Mouse (Mus musculus) urinary bladder, adult 2 months (tissue): ENCODE data around the gene Cdkl1. TPM values are rescaled to one million over a fixed set of nuclear protein-coding genes. Genes with fewer than 3 reads are reported as not detected.

ENCODE experiments used
- DNase-seq: peaks from one replicate; pipeline ENCODE4 v3.0.0; 2022; ENCODE audit warnings: low spot score
- polyA plus RNA-seq: library from polyadenylated mRNA; depleted of rRNA; stranded (reverse); fragments of >200 nt; gene quantifications from 2 replicates; pipeline ENCODE4 v1.2.3, GENCODE M21; 2012; rRNA removed

Cdkl1 gene
- 5.4 and 11.1 TPM in 2 replicates for polyA plus RNA-seq

DNA sequence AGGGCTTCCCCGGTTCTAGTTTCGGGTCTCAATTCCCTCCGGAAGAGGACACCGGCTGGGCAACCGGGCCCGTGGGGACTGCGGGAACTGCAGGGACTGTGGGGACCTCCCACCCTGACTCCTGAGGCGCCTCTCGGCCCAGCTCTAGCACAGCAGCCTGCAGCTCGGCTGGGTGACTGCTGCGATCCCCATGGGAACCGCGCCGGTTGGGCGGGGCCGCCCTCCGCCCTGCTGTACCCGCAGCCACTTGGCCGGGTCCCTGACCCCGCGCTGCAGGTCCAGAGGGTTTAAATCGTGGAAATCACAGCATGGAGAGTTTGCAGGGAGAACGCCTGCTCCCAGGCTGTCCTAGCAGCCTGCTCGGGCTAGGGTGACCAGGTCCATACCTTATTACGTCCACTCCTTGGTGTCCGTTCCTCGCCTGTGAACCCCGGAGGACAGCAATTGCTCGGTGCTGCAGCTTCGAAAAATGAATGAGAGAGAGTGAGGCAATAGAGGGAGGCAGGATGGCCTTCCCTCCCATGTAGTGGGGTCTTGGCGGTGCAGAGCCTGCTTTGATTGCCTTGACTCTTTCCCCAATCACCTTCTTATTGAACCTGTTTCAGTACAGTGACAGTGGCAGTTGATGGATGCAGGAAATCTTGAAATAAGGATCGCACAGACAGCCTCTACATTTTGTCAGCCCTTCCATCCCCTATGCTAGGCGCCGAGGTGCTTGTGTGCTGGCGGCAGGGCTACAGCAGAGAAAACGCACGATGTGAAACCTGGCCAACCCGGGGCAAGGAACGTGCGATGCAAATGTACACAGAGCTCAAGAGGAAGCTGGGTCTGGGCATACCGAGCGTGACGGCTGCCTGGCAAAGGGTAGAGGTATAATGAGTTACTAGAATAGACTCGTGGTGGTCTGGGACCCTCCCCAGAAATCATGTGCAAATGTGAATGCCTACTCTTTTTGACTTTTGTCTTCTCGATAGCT is at the start of gene Cdkl1:
TSS of gene Cdkl1 (minus strand) at position 738 of the 976 bp plus-strand sequence.
- peak; percentile 42 for DNase-seq

DNA sequence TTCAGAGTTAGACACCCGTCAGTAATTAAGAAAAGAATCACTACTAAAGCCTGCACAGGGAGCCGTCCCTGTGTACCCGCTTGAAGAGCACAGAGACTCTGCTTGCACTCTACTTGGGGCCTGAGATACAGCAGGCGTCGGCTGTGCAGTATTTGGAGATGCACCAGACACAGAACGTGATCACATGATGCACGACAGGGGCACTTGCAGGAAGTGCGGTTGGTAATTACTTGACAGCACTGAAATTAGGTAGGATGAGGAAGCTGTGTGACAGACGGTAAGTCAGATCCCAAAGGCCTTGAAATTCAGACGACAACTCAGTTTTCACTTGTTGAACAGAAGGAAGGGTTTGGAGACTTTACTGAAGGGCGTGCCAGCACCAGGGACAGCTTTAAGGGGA is 47.3 kb upstream of the Cdkl1 start:
- DNase-seq: no peak

- DNase-seq: no peak
Observed at GRCm38 (mm10) chr12:69833982-69834604, 43.0 kb upstream of the Cdkl1 start.

GRCm38 (mm10) chr12:69831239-69831910 is 40.3 kb upstream of the Cdkl1 start:
- DNase-seq: no peak

DNA sequence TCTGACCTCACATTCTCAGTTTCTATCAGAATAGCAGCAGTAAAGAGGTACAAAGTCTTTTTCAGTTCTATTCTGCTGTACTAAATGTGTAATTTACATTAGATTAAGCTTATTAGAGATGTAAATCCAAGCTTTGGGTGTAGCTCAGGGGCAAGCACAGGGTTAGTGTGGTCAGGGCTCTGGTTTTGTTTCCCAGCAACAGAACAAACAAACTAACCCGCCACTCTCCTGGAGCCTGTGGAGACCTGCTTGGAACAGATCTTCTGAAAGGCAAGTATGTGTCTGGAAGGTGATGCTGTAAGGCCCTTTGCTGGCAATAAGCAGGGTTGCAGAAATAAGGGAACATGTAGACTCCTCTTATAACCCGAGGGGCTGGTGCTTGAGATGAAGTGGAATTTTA is 37.1 kb upstream of the Cdkl1 start:
- DNase-seq: no peak

DNA sequence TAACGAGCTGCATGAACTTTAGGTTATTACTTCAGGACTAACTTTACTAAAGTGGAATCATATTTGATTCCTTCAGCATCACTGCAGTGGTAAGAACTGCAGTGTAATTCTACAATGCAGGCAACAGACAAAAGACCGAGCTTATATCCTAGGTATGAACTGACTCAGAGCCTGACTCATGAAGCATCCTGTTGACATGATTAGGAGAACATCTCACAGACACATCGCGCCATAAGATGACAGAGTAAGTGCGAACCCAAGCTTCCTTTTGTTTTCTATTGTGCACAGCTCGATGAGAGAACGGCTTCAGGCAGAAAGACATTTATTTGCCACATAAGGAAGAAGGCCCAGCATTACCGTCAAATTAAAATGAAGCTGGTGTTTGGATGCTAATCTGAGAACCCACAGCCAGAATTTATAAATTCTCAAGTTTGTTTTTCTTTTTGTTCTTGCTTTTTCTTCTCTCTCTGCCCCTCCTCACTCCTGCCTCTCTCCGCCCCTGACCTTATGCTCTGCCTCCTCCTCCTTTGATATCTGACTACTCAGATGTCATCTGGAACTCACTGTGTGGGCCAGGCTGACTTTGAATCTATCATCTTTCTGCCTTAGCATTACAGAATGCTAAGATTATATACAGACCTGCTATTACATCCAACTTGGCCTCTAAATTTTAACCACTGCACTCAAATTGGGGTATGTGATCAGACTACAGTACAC is 34.0 kb upstream of the Cdkl1 start:
- no peak for DNase-seq

DNA sequence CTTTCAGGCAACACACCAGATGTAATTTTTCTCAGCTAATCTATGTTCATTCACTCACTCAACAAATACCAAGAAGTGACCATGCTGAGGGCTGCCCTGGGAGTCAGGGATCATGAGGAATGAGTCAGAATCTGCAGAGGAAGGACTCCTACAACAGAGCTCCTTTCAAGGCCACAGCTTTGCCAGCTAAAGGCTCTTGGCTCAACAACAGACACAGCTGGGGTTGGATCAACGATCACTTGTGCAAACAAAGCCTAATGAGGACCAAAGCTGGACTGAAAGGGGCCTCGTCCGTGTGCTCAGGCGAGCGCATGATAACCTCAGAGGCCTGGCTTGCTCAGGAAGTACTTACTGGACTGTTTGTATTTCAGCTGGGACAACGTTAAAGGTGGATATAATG is 23.2 kb upstream of the Cdkl1 start:
- DNase-seq: no peak

DNA sequence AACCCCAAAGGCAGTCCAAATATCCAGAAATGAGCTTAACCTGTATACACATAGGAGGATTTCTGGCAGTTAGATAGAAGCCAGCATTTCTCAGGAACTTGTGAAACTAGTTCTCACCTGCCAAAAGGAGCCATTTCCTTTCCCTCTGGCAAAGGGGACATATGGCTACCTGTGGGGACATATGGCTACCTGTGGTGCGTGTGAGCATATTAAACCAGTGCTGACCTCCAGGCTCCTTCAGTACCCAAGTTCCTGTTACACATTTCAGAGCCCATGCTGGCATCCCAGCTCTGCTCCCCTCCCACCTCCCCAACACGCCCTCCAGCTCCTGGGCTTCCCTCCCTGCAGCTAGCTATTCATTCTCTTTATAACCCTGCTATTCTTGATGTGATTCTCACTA is 22.5 kb upstream of the Cdkl1 start:
- DNase-seq: no peak

DNA sequence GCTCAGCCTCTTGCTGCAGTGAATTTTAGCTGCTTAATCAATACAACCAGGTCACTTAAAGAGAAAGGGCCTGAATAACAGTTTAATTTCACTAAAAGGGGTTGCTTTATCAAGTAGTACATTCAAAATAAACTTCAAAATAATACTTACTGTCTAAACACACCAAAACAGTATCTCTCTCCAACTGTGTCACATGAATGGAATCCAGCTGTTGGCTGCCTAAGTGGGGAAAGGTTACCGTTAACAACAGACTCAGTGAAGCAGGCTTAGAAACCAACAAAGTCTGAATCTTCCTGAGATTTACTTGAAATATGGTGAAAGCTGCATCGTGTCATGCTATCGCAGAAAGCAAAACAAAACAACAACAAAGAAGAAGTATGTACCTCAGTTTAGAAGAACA is 21.9 kb upstream of the Cdkl1 start:
- DNase-seq: no peak

GRCm38 (mm10) chr12:69811976-69812375 is 20.9 kb upstream of the Cdkl1 start:
- DNase-seq: no peak

DNA sequence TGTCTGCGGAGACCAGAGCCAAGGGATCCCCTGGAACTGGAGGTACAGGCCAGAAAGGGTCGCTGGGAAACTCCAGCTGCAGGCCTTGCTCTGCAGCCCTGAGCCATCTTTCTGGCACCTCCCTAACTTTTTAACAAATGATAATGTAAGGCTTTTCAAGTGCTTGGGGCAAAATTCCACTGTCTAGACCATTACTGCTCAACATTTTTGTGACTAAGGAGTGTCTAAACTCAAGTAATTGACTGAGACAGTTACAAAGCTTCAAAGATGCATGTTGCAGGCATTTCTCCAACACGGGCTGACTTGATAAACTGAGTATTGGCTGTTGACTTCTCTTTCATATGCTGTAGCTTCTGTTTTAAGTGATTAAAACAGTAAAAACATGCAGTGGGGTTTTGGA is 18.4 kb upstream of the Cdkl1 start:
- DNase-seq: no peak

DNA sequence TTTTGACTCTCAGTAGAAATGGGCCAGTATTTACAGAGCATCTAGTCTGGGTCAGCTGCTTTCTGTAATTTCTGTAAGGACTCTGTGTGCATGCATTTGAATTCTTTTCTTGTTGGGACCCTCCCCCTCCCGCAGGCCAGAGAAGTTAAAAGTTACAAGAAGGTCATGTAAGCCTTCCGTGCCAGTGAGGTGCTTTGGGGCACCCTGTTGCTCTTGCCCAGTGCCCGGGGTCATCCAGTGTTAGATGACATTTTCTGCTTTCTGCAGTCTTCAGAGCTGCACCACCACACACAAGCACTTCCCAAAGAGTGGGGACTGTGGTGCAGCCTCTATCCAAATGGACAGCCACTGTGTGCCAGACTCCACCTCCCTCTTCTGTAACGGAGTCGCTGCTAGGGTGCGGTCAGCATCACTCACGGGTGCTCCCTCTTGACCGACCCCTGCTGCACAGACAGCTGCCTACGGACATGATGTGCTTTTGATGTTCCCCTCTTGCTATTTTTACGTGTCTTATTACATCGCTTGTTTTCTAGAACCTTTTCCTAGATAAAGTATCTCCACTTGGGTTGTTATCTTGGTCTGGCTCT is 16.4 kb upstream of the Cdkl1 start:
- DNase-seq: no peak

- no peak for DNase-seq
Observed at GRCm38 (mm10) chr12:69805148-69805547, 14.1 kb upstream of the Cdkl1 start.

GRCm38 (mm10) chr12:69804393-69805070 is 13.5 kb upstream of the Cdkl1 start:
- no peak for DNase-seq

- DNase-seq: no peak
Observed at GRCm38 (mm10) chr12:69803196-69803595, 12.1 kb upstream of the Cdkl1 start.

- DNase-seq: no peak
Observed at GRCm38 (mm10) chr12:69800586-69800985, 9.5 kb upstream of the Cdkl1 start.

GRCm38 (mm10) chr12:69796311-69796710 is 5.2 kb upstream of the Cdkl1 start:
- no peak for DNase-seq

DNA sequence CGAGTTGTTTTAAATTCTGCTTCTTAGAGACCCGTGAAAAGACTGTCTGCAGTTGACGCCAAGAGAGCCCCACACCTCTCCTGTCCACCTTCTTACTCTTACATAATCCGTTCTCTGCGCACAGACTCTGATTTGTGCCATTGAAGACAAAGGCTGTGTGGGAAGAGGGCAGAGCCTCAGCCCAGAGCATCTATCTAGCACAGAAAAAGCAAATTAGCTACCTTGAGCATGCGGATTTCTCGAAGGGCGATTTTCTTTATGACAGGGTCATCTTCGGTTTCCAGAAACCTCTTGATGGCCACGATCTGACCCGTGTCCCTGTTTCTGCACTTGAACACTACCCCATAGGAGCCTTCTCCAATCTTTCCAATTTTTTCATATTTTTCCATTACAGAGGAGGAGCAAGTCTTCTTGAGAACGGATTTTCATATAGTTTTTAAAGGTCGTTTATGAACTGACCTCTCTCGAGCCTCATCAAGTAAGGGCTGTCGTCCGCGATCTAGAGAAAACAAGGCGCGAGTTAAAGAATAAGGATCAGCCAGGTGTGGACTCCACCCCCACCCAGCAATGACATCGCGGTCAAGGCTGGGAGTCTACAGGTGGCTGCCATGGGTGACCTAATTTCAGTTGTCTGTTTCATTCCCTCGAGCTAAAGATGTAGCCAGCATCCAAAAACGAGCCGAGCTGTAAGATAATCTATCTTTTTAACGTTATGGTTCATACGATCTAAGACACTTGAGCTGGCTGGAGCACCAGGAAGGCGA is 1.1 kb downstream of the Cdkl1 start:
- DNase-seq: no peak

- no peak for DNase-seq
Observed at GRCm38 (mm10) chr12:69788380-69788779, 2.7 kb downstream of the Cdkl1 start.

GRCm38 (mm10) chr12:69785471-69785870 is 5.6 kb downstream of the Cdkl1 start:
- no peak for DNase-seq
